Mouse (Mus musculus): Measurements from ENCODE around the gene Tra2b.

DNA sequence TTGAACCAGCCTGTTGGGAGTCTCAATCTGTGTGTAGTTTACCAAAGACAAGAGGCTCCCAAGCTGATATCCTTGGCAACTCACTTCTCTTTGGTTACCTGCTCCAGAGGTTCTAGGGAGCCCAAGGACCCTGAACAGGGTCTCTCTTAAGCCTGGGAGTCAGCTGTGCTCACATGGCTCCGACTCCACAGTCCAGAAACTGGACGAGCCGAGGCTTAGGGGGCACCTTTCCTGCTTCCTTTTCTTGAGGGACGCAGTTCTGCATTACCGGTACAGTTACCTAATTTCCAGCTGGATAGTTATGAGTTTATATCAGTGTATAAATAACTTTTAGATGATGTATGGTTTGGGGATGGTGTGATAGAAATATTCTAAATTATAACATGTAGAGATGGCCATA is 24.9 kb downstream of the Tra2b start:
- TF ChIP-seq POLR2A (IDR thresholded peaks at IDR 0.05; ENCODE audit: extremely low read depth, insufficient read depth, low read length) (no peak), CTCF (IDR thresholded peaks at IDR 0.05; ENCODE audit: low read depth, low read length) (no peak)
